9 mouse cellular contexts compared by ENCODE assay signal in the genomic region with DNA sequence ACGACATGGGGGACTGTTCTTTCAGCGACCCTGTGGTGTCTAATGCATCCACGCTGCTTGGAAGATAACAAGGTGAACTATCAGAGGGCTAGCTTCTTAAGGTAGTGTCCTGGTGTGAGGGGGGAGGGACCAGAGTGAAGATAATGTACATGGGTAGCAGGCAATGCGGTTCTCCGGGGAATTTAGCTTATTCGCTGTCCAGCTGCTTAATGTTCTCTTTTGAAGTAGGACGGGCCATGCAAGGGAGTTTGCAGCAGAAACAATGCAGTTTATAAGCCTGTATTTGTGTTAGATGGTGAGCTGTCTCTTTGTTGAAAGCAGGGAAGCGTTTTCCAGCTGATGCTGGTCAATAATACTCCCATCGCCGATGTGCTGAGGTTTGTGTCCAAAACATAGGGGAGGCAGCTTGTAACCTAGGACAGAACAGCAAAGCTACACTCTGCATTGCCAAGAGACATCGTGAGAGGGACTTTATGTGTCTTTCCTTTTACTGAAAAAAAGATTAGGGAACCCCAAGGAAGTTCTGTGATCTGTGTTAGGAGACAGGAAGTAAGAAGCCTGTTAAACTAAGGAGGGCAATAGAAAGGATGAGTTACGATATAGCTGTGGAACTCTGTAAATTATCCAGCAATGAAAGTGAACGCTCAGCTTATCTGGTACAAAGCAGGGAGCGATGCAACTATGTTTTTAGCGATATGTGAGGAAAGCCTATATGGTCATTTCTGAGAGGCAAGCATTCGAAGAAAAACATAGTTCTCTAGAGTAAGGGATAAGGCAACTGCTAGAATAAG. TPM values are rescaled to one million over a fixed set of nuclear protein-coding genes. Genes with fewer than 3 reads are reported as not detected.
A peak's percentile ranks its signal among the peaks of the same experiment; 100 is the strongest.
DNase-seq lines count a peak whose midpoint lies in the region; ATAC-seq and TF ChIP-seq lines count a peak whose summit lies in the region.
"Had no signal": no experiment of that assay in that cellular context is flagged by ENCODE, and none has a peak within 500 bp of the region (broad histone marks: within the 10 kb centered on the region; RNA-seq: fewer than 3 reads in every experiment).

No protein-coding gene starts in this region.

- no peaks in the 10 kb centered on the region for H3K4me1 ChIP-seq in hindbrain, postnatal 0 days (ENCODE audit: insufficient read depth, low read length)
- H3K4me1 ChIP-seq in neural tube, embryonic 14.5 days (ENCODE audit: control insufficient read depth, insufficient read depth, low read length) = no peaks in the 10 kb centered on the region
- H3K4me1 ChIP-seq: liver, embryonic 15.5 days had no signal

- H3K4me2 ChIP-seq in hindbrain, postnatal 0 days (ENCODE audit: low read depth, low read length) = peak overlapping the region; percentile 68
- peak overlapping the region; percentile 65 for H3K4me2 ChIP-seq in neural tube, embryonic 14.5 days (ENCODE audit: low read depth, low read length)
- H3K4me2 ChIP-seq: liver, embryonic 15.5 days had no signal

- H3K4me3 ChIP-seq in hindbrain, postnatal 0 days (ENCODE audit: low read length) = peak overlapping the region; percentile 42
- H3K4me3 ChIP-seq in neural tube, embryonic 14.5 days (ENCODE audit: low read depth, low read length) = peak overlapping the region; percentile 42
- H3K4me3 ChIP-seq: liver, embryonic 15.5 days had no signal

- WGBS in hindbrain, postnatal 0 days = 13% methylated on average over 16 of the region's 16 CpGs
- 10% methylated on average over 16 of the region's 16 CpGs for WGBS in neural tube, embryonic 14.5 days

- no peaks in the 10 kb centered on the region for H3K9me3 ChIP-seq in hindbrain, postnatal 0 days (ENCODE audit: low read length)
- no peaks in the 10 kb centered on the region for H3K9me3 ChIP-seq in neural tube, embryonic 14.5 days (ENCODE audit: control insufficient read depth, low read length)
- H3K9me3 ChIP-seq: liver, embryonic 15.5 days had no signal

- intact Hi-C loops in gastrocnemius, postnatal 36 days (cut with DNase I) = no loop called here

- DNase-seq in adrenal gland, postnatal 14 days = peak; percentile 3
- DNase-seq in adrenal gland, postnatal 4 days (ENCODE audit: low spot score in 2 of 2) = no peak
- DNase-seq in right cerebral cortex, postnatal 25 days = peak; percentile 28
- no peak for DNase-seq in right cerebral cortex, postnatal 36 days (ENCODE audit: low spot score in 2 of 2)
- peak; percentile 53 for DNase-seq in hindbrain, postnatal 0 days (ENCODE audit: low spot score)
- no peak for DNase-seq in lung, postnatal 14 days
- DNase-seq in gastrocnemius, postnatal 36 days = no peak

- no peaks in the 10 kb centered on the region for H3K27me3 ChIP-seq in hindbrain, postnatal 0 days (ENCODE audit: insufficient read depth, low read length)
- H3K27me3 ChIP-seq in neural tube, embryonic 14.5 days (ENCODE audit: control insufficient read depth, insufficient read depth, low read length) = no peaks in the 10 kb centered on the region

- H3K27ac ChIP-seq in hindbrain, postnatal 0 days = 0 out of 2 replicates have a peak overlapping the region, but pooled peaks have one; percentile 27
- peak overlapping the region; percentile 65 for H3K27ac ChIP-seq in neural tube, embryonic 14.5 days (ENCODE audit: low read depth, low read length)
- H3K27ac ChIP-seq: liver, embryonic 15.5 days had no signal

- ATAC-seq in hindbrain, postnatal 0 days = peak; percentile 57
- ATAC-seq in neural tube, embryonic 14.5 days (ENCODE audit: low read depth) = peak; percentile 74

- no peak for TF ChIP-seq CTCF in hindbrain, postnatal 0 days (IDR thresholded peaks at IDR 0.05; ENCODE audit: low read depth)

- H3K36me3 ChIP-seq in hindbrain, postnatal 0 days (ENCODE audit: insufficient read depth, low read length) = no peaks in the 10 kb centered on the region
- no peaks in the 10 kb centered on the region for H3K36me3 ChIP-seq in neural tube, embryonic 14.5 days (ENCODE audit: control insufficient read depth, insufficient read depth, low read length)
- H3K36me3 ChIP-seq: liver, embryonic 15.5 days had no signal

- peak overlapping the region; percentile 31; the same call in 1 of the 2 replicates for H3K9ac ChIP-seq in hindbrain, postnatal 0 days (replicated peaks; ENCODE audit: low read length)
- H3K9ac ChIP-seq in neural tube, embryonic 14.5 days (replicated peaks; ENCODE audit: low read depth, low read length) = peak overlapping the region; percentile 66
- H3K9ac ChIP-seq: liver, embryonic 15.5 days had no signal

RNA-seq across cellular contexts. Expression of gene Olfm3, which starts 0.9 kb away (rescaled TPM):
- 1.7 and 2.4 TPM in 2 replicates for total RNA-seq in adrenal gland, postnatal 14 days (2021)
- 1 to 10 TPM; 3.4 to 5.1 TPM for total RNA-seq in adrenal gland, postnatal 4 days (2021)
- 26.1 and 30.4 TPM in 2 replicates for total RNA-seq in hindbrain, postnatal 0 days (2014; rRNA removed)
- polyA plus RNA-seq in hindbrain, postnatal 0 days (2015; fragmentation: Nextera tagmentation; extraction: Ambion mirVana) = 16.6 and 19.2 TPM in 2 replicates
- polyA plus RNA-seq in neural tube, embryonic 14.5 days (2014; fragmentation: Nextera tagmentation; extraction: Ambion mirVana) = 25.8 and 33.0 TPM in 2 replicates
- total RNA-seq in gastrocnemius, postnatal 36 days (2021) = not detected
- polyA plus RNA-seq: liver, embryonic 15.5 days had no signal

Comparison
In these comparisons a context has a peak if more than half of its experiments do, and no peak if none do; other contexts are left out.
1. DNase-seq: peak in adrenal gland, postnatal 14 days (single experiment), right cerebral cortex, postnatal 25 days (single experiment) and hindbrain, postnatal 0 days (single experiment); none in adrenal gland, postnatal 4 days (0 of 2), right cerebral cortex, postnatal 36 days (0 of 2), lung, postnatal 14 days (single experiment) and gastrocnemius, postnatal 36 days (0 of 2).